Mouse (Mus musculus) inflammation-experienced regulatory T-cells (primary cell): ENCODE results near the gene Cox4i1. TPM values are rescaled to one million over a fixed set of nuclear protein-coding genes. Genes with fewer than 3 reads are reported as not detected.

Experiments
- polyA plus RNA-seq, 2 experiments: library from polyadenylated mRNA; unstranded; fragments of 100-300 nt; shearing (Covaris generic); gene quantifications; one replicate each; pipeline ENCODE4 v1.2.1; 2017

The Cox4i1 gene
- 100 to 1,000 TPM; 691 to 732 TPM for polyA plus RNA-seq

DNA sequence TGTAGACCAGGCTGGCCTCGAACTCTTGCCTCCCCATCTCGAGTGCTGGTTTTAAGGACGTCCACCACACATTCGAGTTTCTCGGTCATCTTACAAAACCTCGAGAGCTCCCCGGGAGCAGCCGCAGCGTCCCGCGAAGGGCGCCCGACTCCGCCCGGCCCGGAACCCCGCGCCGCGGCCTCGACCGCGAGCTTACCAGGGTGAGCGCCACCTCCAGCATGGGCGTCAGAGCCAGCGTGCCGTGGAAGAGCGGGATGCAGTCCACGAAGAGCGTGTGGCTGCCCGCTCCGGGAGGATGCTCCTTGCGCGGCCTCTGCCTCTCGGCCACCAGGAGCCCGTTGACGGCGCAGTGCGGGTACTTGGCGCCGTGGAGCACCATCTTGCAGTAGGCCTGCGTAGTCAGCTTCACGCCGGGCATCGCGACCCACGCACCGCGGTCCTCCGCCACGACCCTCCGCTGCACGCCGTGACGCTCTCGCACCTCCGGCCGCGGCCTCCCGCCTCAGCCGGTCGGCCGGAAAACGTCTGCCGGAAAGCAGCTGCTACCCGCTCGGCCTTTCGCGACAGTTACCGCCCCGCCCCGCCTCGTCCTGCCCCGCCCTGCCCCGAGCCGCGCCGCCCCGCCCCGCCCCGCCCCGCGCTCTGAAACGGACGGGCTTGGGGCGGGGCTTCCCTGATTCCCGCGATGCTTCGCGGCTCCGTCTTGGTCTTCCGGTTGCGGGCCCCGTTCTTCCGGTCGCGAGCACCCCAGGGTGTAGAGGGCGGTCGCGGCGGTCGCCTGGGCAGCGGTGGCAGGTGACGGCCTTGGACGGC, at the start of gene Cox4i1, which contains the start of gene Gm27021:
Cox4i1 (plus strand) TSS at position 662 of the 813 bp plus-strand sequence.
Gm27021 (minus strand) TSS at position 519 of the 813 bp plus-strand sequence.

DNA sequence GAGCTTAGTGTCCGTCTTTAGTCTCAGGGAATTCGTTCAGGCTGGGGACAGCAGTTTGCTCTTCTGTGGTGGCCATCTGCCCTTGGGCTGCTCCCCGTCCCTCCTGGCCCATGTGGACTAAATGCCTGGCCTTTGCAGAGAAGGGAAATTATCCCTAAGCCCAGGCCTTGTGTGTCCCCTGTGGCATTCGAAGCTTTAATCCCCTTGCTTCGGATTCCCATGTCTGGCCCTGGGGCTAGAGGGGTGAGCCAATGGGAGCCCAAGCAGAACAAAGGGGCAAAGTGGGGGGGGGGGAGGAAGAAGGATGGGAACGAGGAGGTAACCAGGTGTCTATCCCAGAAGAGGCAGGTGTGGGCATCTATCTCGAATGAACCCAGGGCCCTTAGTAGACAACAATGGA, 20.5 kb upstream of the Cox4i1 start, which contains the start of gene 1190005I06Rik:
1190005I06Rik (minus strand) TSS at position 101 of the 400 bp plus-strand sequence.

DNA sequence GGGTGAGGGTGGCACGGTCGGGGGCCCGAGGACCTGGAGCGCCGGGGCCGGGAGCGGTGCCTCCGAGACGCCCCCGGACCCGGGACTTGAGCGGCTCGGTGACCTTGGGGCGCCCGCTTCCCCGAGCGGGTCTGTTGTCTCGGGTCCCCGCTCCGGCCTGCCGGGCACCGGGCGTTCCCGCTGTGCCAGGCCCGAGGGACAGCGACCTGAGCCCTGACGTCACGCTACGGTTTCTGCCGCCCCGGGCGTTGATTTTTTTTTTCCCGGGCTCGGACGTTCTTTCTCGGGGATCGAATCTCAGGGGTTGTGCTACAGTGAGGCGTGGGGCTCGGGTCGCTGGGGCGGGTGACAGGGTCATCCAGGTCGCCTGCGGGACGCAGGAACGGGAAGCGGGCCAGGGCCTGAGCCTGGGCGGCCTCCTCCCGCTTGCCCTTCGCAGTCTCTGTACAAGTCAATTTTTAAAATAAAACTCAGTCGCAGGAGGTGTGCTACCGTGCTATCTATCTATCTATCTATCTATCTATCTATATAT, 418 bp downstream of the Cox4i1 start, which contains the start of gene Emc8:
Emc8 (minus strand) TSS at position 200 of the 532 bp plus-strand sequence.

Other genes starting within 250 kb of the Cox4i1 start
- 1 to 10 TPM; 7.3 to 9.7 TPM for gene Gins2, start 78.9 kb upstream of the Cox4i1 start, polyA plus RNA-seq
- 1 to 10 TPM in 1 of 2 experiments, under 1 TPM in 1; 0.82 to 1.1 TPM for gene 1190005I06Rik, start 20.6 kb upstream of the Cox4i1 start, polyA plus RNA-seq
- gene Gm27021, start 143 bp upstream of the Cox4i1 start, polyA plus RNA-seq, result under 1 TPM; 0.55 to 0.62 TPM
- gene Emc8, start 351 bp downstream of the Cox4i1 start, polyA plus RNA-seq, result 10 to 100 TPM; 86.5 to 86.8 TPM
- 10 to 100 TPM; 17.0 to 47.4 TPM for gene Irf8, start 68.1 kb downstream of the Cox4i1 start, polyA plus RNA-seq